Mouse (Mus musculus) right cerebral cortex, postnatal 14 days (tissue): ENCODE data around the gene Echs1.

Experiments
- DNase-seq: peaks from one replicate; pipeline ENCODE4 v3.0.0; 2022

Gene Echs1

GRCm38 (mm10) chr7:140115583-140116328, 520 bp downstream of the Echs1 start, which contains the start of gene Paox:
Gene Paox (plus strand): TSS chr7:140115799.
- no peak for DNase-seq

- DNase-seq: no peak
These were observed 4.3 kb downstream of the Echs1 start for GRCm38 (mm10) chr7:140111943-140112342.

GRCm38 (mm10) chr7:140104009-140104408, 12.3 kb downstream of the Echs1 start:
- no peak for DNase-seq

GRCm38 (mm10) chr7:140101993-140102860, 14.0 kb downstream of the Echs1 start, which contains the start of gene Fuom:
Gene Fuom (minus strand): TSS chr7:140102441.
- peak; percentile 79 for DNase-seq

GRCm38 (mm10) chr7:140101498-140101897, 14.8 kb downstream of the Echs1 start:
- no peak for DNase-seq

- DNase-seq: no peak
These were observed 17.8 kb downstream of the Echs1 start for GRCm38 (mm10) chr7:140098466-140098865.

- DNase-seq: no peak
These were observed 20.2 kb downstream of the Echs1 start for GRCm38 (mm10) chr7:140096055-140096454.

- DNase-seq: no peak
These were observed 20.7 kb downstream of the Echs1 start for GRCm38 (mm10) chr7:140095556-140095955.

GRCm38 (mm10) chr7:140094954-140095353, 21.3 kb downstream of the Echs1 start:
- no peak for DNase-seq

GRCm38 (mm10) chr7:140092924-140093528, 23.2 kb downstream of the Echs1 start, which contains the start of gene Prap1:
Gene Prap1 (plus strand): TSS chr7:140093395.
- no peak for DNase-seq

GRCm38 (mm10) chr7:140090601-140091000, 25.7 kb downstream of the Echs1 start:
- DNase-seq: no peak

- DNase-seq: peak; percentile 92
These were observed 34.0 kb downstream of the Echs1 start, which contains the start of gene Caly for GRCm38 (mm10) chr7:140082242-140082678. Gene Caly (minus strand): TSS chr7:140082548.

GRCm38 (mm10) chr7:140081408-140082241, 34.7 kb downstream of the Echs1 start:
- peak; percentile 48 for DNase-seq

GRCm38 (mm10) chr7:140080503-140081156, 35.6 kb downstream of the Echs1 start:
- peak; percentile 88 for DNase-seq

GRCm38 (mm10) chr7:140078711-140079110, 37.6 kb downstream of the Echs1 start:
- DNase-seq: peak; percentile 78

GRCm38 (mm10) chr7:140077698-140078097, 38.6 kb downstream of the Echs1 start:
- no peak for DNase-seq

GRCm38 (mm10) chr7:140070042-140070711, 46.1 kb downstream of the Echs1 start:
- DNase-seq: no peak

- DNase-seq: no peak
These were observed 48.9 kb downstream of the Echs1 start for GRCm38 (mm10) chr7:140067397-140067796.

GRCm38 (mm10) chr7:140063092-140063491, 53.2 kb downstream of the Echs1 start:
- peak; percentile 85 for DNase-seq

- no peak for DNase-seq
These were observed 54.0 kb downstream of the Echs1 start for GRCm38 (mm10) chr7:140062307-140062706.

GRCm38 (mm10) chr7:140061832-140062130, 54.5 kb downstream of the Echs1 start:
- DNase-seq: no peak
